Mouse (Mus musculus): ENCODE results near the gene Vamp1. TPM values are rescaled to one million over a fixed set of nuclear protein-coding genes. Genes with fewer than 3 reads are reported as not detected.
"Not testable (repeated sequence)": the region's sequence is repeated elsewhere in the genome, so short reads cannot be mapped to it uniquely, and the experiment has no call there.

Gene Vamp1
- polyA plus RNA-seq, 1 experiment from 2014 or later: 4.4 TPM

- H3K27ac ChIP-seq (replicated peaks): no peak overlapping the region
- H3K4me3 ChIP-seq: no peak overlapping the region
- WGBS: 79% methylated on average over 8 of the region's 8 CpGs
- no peaks in the 10 kb centered on the region for H3K4me1 ChIP-seq
- no peak overlapping the region for H3K4me2 ChIP-seq
- no peak for ATAC-seq (ENCODE audit: extremely low read depth, insufficient number of reproducible peaks, low FRiP score, low TSS enrichment)
- no peaks in the 10 kb centered on the region for H3K36me3 ChIP-seq
- no peaks in the 10 kb centered on the region for H3K27me3 ChIP-seq (replicated peaks)
- no peaks in the 10 kb centered on the region for H3K9me3 ChIP-seq
- H3K9ac ChIP-seq: no peak overlapping the region
These were observed 37.4 kb downstream of the Vamp1 start for GRCm38 (mm10) chr6:125252711-125253110.

- Histone ChIP-seq H3K9ac (no peak overlapping the region), H3K36me3 (no peaks in the 10 kb centered on the region), H3K9me3 (no peaks in the 10 kb centered on the region), H3K4me1 (no peaks in the 10 kb centered on the region), H3K27ac (replicated peaks) (no peak overlapping the region), H3K27me3 (replicated peaks) (no peaks in the 10 kb centered on the region), H3K4me3 (no peak overlapping the region), H3K4me2 (no peak overlapping the region)
- 70% methylated on average over 14 of the region's 14 CpGs for WGBS
- ATAC-seq (ENCODE audit: extremely low read depth, insufficient number of reproducible peaks, low FRiP score, low TSS enrichment): no peak
These were observed 38.7 kb downstream of the Vamp1 start for GRCm38 (mm10) chr6:125253863-125254715.

GRCm38 (mm10) chr6:125255516-125256044 lies 40.2 kb downstream of the Vamp1 start:
- Histone ChIP-seq H3K4me2 (no peak overlapping the region), H3K9me3 (no peaks in the 10 kb centered on the region), H3K36me3 (no peaks in the 10 kb centered on the region), H3K9ac (no peak overlapping the region), H3K4me3 (no peak overlapping the region), H3K27ac (replicated peaks) (no peak overlapping the region), H3K4me1 (no peaks in the 10 kb centered on the region), H3K27me3 (replicated peaks) (no peaks in the 10 kb centered on the region)
- WGBS: 76% methylated on average over 7 of the region's 7 CpGs
- ATAC-seq (ENCODE audit: extremely low read depth, insufficient number of reproducible peaks, low FRiP score, low TSS enrichment): no peak

GRCm38 (mm10) chr6:125256222-125256966 lies 41.0 kb downstream of the Vamp1 start:
- Histone ChIP-seq H3K9me3 (no peaks in the 10 kb centered on the region), H3K9ac (no peak overlapping the region), H3K27me3 (replicated peaks) (no peaks in the 10 kb centered on the region), H3K4me3 (no peak overlapping the region), H3K27ac (replicated peaks) (no peak overlapping the region), H3K4me2 (no peak overlapping the region), H3K4me1 (no peaks in the 10 kb centered on the region), H3K36me3 (no peaks in the 10 kb centered on the region)
- no peak for ATAC-seq (ENCODE audit: extremely low read depth, insufficient number of reproducible peaks, low FRiP score, low TSS enrichment)
- 67% methylated on average over 8 of the region's 8 CpGs for WGBS

- ATAC-seq (ENCODE audit: extremely low read depth, insufficient number of reproducible peaks, low FRiP score, low TSS enrichment): no peak
- Histone ChIP-seq H3K27me3 (replicated peaks) (no peaks in the 10 kb centered on the region), H3K9me3 (no peaks in the 10 kb centered on the region), H3K4me2 (no peak overlapping the region), H3K4me1 (no peaks in the 10 kb centered on the region), H3K36me3 (no peaks in the 10 kb centered on the region), H3K4me3 (no peak overlapping the region), H3K27ac (replicated peaks) (no peak overlapping the region), H3K9ac (no peak overlapping the region)
- WGBS: 71% methylated on average over 10 of the region's 10 CpGs
These were observed 44.7 kb downstream of the Vamp1 start for GRCm38 (mm10) chr6:125260006-125260555.

GRCm38 (mm10) chr6:125264219-125264618 lies 48.9 kb downstream of the Vamp1 start:
- H3K9ac ChIP-seq: no peak overlapping the region
- H3K36me3 ChIP-seq: no peaks in the 10 kb centered on the region
- no peak overlapping the region for H3K4me2 ChIP-seq
- H3K4me1 ChIP-seq: no peaks in the 10 kb centered on the region
- H3K9me3 ChIP-seq: no peaks in the 10 kb centered on the region
- H3K4me3 ChIP-seq: no peak overlapping the region
- no peak for ATAC-seq (ENCODE audit: extremely low read depth, insufficient number of reproducible peaks, low FRiP score, low TSS enrichment)
- peaks cover 13% of the 10 kb centered on the region; the same call in 1 of the 2 replicates for H3K27me3 ChIP-seq (replicated peaks)
- 81% methylated on average over 9 of the region's 9 CpGs for WGBS
- no peak overlapping the region for H3K27ac ChIP-seq (replicated peaks)

GRCm38 (mm10) chr6:125265239-125265638 lies 49.9 kb downstream of the Vamp1 start:
- no peak overlapping the region for H3K27ac ChIP-seq (replicated peaks)
- 44% methylated on average over 10 of the region's 10 CpGs for WGBS
- H3K4me2 ChIP-seq: no peak overlapping the region
- H3K27me3 ChIP-seq (replicated peaks): peaks cover 13% of the 10 kb centered on the region; the same call in 1 of the 2 replicates
- H3K9ac ChIP-seq: no peak overlapping the region
- H3K4me3 ChIP-seq: no peak overlapping the region
- no peaks in the 10 kb centered on the region for H3K4me1 ChIP-seq
- H3K36me3 ChIP-seq: no peaks in the 10 kb centered on the region
- ATAC-seq (ENCODE audit: extremely low read depth, insufficient number of reproducible peaks, low FRiP score, low TSS enrichment): no peak
- no peaks in the 10 kb centered on the region for H3K9me3 ChIP-seq

- Histone ChIP-seq H3K9me3 (no peaks in the 10 kb centered on the region), H3K9ac (no peak overlapping the region), H3K36me3 (no peaks in the 10 kb centered on the region), H3K27ac (replicated peaks) (no peak overlapping the region), H3K4me3 (no peak overlapping the region), H3K4me2 (no peak overlapping the region), H3K27me3 (replicated peaks) (peaks cover 20% of the 10 kb centered on the region), H3K4me1 (no peaks in the 10 kb centered on the region)
- 53% methylated on average over 13 of the region's 13 CpGs for WGBS
- ATAC-seq (ENCODE audit: extremely low read depth, insufficient number of reproducible peaks, low FRiP score, low TSS enrichment): no peak
These were observed 50.7 kb downstream of the Vamp1 start for GRCm38 (mm10) chr6:125266091-125266490.

GRCm38 (mm10) chr6:125266600-125266999 lies 51.2 kb downstream of the Vamp1 start:
- H3K4me3 ChIP-seq; H3K4me1 ChIP-seq; H3K27ac ChIP-seq (replicated peaks); H3K9ac ChIP-seq; H3K4me2 ChIP-seq; H3K9me3 ChIP-seq; ATAC-seq (ENCODE audit: extremely low read depth, insufficient number of reproducible peaks, low FRiP score, low TSS enrichment); H3K36me3 ChIP-seq: not testable (repeated sequence)
- WGBS: 60% methylated on average over 6 of the region's 6 CpGs
- peaks cover 20% of the 10 kb centered on the region for H3K27me3 ChIP-seq (replicated peaks)

- H3K36me3 ChIP-seq: no peaks in the 10 kb centered on the region
- peaks cover 6% of the 10 kb centered on the region; the same call in 1 of the 2 replicates for H3K4me1 ChIP-seq
- H3K27me3 ChIP-seq (replicated peaks): peaks cover 20% of the 10 kb centered on the region
- WGBS: 73% methylated on average over 3 of the region's 3 CpGs
- H3K4me3 ChIP-seq: no peak overlapping the region
- no peak for ATAC-seq (ENCODE audit: extremely low read depth, insufficient number of reproducible peaks, low FRiP score, low TSS enrichment)
- no peak overlapping the region for H3K27ac ChIP-seq (replicated peaks)
- no peak overlapping the region for H3K9ac ChIP-seq
- H3K9me3 ChIP-seq: no peaks in the 10 kb centered on the region
- no peak overlapping the region for H3K4me2 ChIP-seq
These were observed 52.1 kb downstream of the Vamp1 start for GRCm38 (mm10) chr6:125267469-125267868.

GRCm38 (mm10) chr6:125268799-125269198 lies 53.4 kb downstream of the Vamp1 start:
- Histone ChIP-seq H3K9me3 (no peaks in the 10 kb centered on the region), H3K4me2 (no peak overlapping the region), H3K27me3 (replicated peaks) (peaks cover 22% of the 10 kb centered on the region), H3K4me1 (peaks cover 6% of the 10 kb centered on the region; the same call in 1 of the 2 replicates), H3K9ac (no peak overlapping the region), H3K36me3 (no peaks in the 10 kb centered on the region), H3K27ac (replicated peaks) (no peak overlapping the region), H3K4me3 (no peak overlapping the region)
- ATAC-seq (ENCODE audit: extremely low read depth, insufficient number of reproducible peaks, low FRiP score, low TSS enrichment): no peak
- WGBS: 53% methylated on average over 6 of the region's 6 CpGs
